Mouse (Mus musculus) spleen, postnatal 4 days (tissue): ENCODE data around the gene Abcc3.
A peak's percentile ranks its signal among the peaks of the same experiment; 100 is the strongest.
"Not testable (repeated sequence)": the region's sequence is repeated elsewhere in the genome, so short reads cannot be mapped to it uniquely, and the experiment has no call there.

Source experiments
- DNase-seq, 2 experiments: peaks; one replicate each; pipeline ENCODE4 v3.0.0; 2022; ENCODE audit warnings: low spot score in 2 of 2

Gene Abcc3

DNA sequence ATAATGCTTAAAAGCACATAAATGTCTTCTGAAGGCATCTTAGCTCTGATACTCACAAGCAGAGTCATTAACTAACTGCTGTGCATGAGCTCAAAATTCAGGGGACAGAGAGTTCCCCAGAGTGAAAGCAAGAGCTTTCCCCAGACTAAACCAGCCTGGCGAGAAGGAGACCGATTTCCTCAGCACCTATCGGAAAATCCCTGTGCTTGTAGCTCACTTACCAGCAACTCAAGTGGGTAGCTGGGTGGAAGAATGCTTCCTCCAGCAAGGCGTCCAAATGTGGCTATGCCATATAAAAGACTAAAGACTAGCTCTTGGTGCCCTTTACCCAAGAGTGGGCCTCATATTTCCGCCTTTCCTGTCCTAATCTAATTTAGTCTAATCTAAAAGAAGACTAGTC, 9.9 kb upstream of the Abcc3 start:
- no peak for DNase-seq

DNA sequence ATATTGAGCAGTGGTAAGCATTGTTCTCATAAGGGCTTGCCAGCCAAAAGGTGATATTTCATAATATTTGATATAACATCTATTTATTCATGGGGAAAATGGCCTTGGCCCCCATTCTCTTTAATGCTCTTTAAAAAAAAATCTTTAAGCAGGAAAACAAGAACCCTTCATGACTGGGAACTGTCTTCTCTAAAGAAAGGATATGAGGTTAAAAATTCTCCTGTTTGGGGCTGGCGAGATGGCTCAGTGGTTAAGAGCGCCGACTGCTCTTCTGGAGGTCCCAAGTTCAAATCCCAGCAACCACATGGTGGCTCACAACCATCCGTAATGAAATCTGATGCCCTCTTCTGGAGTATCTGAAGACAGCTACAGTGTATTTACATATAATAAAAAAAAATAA, 9.2 kb upstream of the Abcc3 start:
- not testable (repeated sequence) for DNase-seq

DNA sequence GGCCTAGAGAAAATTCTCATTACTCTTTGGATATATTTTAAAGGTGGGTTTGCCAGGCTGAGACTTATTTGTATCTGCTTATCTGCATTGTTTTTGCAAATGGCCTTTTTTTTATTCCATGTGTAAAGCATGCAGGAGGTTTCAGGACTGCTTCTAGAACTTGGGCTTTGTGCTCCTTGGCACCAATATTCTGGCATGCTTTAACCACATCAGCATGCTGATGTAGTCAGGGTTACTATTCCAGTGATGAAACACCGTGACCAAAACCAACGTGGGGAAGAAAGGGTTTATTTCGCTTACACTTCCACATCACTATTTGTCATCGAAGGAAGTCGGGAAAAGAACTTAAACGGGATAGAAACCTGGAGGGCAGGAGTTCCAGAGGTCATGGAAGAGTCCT, 8.2 kb upstream of the Abcc3 start:
- no peak for DNase-seq

DNA sequence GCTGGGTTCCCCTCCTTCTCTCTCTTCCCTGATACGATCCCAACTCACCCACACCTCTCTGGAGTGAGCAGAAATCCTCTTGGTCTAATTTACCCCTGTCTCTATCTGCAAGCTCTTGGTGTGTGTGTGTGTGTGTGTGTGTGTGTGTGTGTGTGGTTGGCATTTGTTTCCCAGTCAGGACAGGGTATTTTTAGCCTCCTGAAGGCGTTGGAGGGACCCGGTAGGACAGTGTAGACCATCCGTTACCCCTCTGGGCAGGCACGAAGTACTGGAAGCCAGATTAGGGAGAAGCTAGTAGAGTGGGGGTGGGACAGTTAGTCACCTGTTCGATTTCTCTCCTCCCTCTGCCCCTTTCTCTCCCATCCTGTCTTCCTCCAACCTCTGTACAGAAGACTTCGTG, 1.3 kb upstream of the Abcc3 start:
- no peak for DNase-seq

DNA sequence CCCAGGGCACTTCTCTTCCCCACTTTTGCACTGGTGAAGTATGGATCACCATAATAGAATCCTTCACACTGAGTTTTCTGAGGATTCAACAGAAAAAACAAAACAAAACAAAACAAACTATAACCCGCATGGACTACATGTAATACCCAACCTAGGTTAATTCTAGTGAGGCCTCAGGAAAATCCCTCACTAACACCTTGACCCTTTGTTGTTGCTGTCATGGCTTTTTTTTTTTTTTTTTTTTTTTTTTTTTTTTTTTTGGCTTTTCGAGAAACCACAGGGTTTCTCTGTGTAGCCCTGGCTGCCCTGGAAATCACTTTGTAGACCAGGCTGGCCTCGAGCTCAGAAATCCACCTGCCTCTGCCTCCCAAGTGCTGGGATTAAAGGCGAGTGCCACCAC, 693 bp upstream of the Abcc3 start:
- not testable (repeated sequence) for DNase-seq

DNA sequence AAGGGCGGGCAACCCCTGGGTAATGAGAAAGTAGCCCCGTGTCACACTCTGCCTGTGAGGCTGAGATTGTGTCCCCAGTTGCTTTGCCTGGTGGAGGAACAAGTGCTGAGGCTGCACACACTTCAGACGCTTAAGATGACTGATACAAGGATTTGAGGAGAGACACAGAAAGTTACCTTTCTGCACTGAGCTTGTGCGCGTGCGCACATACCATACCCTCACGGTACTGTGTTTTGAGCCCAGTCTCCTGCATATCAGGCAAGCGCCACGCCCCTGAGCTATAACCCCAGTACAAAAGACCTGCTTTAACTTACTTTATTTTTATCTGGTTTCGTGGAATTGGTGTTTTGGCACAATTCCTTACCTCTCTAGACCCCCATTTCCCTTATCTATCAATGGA, 1.1 kb downstream of the Abcc3 start:
- DNase-seq: no peak

DNA sequence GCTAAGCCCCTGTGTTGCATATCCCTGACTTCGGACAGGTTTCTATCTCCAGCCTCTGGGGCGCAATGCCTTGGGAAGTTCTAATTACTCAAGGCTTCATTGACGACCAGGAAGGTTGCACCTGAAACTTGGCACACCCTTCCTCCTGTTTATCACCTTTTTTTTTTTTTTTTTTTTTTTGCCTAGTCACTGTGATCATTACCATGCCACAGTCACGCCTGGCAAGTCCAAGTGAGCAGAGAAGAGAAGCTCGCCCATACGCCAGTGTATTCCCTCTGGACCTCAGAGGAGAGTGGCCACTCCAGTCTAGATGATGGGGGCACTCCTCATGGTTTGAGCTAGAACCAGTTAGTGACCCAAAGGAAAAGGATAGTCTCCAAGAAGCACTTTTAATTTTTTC, 2.0 kb downstream of the Abcc3 start:
- DNase-seq: no peak

DNA sequence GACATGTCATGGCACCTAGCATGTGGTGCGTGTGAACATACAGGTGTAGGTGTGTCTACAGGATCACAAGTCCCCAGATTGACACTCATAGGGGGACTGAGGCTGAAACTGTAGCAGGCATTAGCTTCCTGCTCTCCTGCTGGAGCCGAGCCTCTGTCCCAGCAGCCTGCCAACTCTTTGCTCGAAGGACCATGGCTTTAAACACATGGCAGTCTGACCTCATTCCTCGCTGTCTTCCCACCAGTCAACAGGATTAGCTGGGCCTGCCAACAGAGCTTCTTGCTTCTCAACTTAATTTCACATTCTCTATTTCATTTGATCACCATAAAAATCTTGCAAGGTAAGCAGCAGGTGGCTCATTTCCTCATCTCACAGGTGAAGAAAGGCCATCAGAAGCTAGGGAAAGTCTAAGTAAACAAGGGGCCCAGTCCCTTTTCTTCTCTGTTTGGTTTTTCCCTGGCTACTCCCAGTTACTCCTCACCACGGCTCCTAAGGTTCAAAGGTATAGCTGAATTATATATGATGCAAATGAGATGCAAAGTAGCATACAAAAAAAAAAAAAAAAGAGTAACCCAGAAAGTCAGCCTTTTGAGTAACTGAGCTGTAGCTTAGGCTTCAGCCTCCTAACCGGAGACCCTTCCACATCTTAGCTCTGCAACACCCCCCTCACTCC, 2.9 kb downstream of the Abcc3 start:
- DNase-seq: no peak

DNA sequence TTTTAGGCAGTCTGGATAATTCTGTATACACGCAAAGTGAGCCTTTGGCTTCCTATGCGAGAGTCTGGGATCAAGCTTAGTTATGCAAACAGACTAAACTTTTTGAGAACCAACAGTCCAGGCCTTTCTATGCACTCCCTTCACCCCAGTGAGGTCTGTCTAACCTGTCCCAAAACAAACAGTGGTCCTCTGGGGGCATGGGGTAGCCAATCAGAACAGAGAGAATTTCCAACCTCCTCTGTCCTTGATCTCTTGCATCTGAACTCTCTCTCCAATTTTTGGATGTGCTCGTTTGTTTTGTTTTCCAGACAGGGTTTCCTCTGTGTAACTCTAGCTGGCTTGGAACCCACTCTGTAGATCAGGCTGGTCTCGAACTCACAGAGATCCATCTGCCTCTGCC, 3.8 kb downstream of the Abcc3 start:
- DNase-seq: no peak

DNA sequence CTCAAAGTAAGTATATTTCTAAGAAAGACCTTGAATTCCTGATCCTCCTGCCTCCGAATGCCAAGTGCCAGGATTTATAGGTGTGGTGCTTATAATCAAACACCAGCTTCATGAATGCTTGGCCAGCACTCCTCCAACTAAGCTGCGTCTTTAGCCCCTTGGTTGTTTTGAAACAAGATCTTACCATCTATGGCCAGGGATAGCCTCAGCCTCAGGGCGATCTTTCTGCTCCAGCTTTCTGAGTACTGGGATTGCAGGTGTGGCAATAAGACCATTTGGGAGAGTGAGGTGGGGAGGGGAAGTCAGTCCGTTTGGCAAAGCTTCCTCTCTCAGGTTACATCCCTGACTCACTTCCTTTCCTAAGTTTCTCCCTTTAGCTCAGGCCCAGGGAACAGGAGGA, 5.0 kb downstream of the Abcc3 start:
- no peak for DNase-seq

DNA sequence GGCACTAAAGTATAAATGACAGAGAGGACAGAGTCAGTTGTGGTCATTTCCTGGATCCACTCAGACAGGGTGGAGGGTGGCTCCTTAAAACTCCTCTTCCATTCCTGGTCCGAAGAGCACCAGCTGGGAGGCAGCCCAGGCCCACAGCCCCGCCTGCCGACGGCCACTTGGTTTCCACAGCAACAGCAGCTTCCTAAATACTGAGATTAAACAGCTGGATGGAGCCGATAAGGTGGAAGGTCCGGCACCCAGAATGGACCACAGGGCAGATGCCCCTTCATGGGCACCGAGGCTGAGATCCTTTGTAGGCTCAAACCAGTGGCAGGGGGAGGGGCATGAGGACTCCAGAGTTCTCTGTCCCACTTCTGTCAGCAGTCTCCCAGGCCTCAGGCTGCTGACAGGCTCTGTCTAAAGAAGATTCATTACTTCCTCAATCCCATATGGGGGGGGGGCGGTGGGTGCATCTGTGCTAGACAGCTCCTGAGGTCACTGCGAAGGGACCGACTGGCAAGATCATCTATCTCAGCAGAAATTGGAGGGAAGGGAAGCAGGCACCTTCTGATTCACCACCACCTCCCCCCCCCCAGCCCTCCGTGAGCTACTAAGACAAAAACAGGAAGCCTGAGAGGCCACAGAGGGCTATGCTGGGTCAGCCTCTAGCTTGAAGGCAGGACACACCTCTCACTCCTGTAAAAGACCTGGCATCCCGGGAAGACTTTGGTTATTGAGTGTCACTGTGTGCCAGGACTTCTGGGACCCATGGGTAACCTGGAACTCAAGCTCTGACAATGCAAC, 6.6 kb downstream of the Abcc3 start:
- DNase-seq: peak; percentile 34 to 67

DNA sequence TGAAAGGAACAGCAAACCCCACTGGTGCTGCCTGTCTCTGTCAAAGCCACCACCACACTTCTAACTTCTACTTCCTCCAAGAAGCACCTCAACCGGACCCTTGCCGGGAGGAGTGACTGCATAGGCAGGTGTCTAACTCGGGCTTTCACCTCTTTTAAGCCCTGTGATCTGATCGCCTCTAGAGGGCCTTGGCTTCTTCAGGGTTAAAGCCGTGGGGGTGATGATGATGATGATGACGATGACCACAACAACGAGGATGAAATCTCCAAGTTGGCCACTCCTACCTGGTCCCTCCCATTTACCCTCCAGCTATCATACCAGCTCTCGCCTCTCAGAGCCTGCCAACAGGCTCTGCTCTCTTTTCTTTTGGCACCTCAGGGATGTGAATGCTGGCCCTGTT, 13.1 kb downstream of the Abcc3 start:
- DNase-seq: no peak

DNA sequence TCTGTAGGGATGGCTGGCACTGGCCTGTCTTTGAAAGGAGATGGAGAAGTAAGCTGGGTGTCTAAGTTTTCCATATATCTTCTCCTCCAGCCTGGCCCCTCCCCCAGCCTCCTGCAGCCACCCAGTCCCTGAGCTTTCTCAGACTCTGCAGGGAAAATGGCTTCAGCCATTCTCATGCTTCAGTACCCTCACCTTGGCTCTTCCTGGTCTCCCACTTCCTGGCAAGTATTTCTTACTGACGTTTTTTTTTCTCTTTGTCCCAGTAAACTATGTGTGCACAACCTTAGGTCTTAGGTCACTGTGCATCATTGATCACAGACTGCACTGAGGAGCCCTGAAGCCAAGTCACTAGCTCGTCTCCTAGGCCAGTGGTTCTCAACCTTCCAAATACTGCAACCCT, 13.7 kb downstream of the Abcc3 start:
- DNase-seq: no peak

DNA sequence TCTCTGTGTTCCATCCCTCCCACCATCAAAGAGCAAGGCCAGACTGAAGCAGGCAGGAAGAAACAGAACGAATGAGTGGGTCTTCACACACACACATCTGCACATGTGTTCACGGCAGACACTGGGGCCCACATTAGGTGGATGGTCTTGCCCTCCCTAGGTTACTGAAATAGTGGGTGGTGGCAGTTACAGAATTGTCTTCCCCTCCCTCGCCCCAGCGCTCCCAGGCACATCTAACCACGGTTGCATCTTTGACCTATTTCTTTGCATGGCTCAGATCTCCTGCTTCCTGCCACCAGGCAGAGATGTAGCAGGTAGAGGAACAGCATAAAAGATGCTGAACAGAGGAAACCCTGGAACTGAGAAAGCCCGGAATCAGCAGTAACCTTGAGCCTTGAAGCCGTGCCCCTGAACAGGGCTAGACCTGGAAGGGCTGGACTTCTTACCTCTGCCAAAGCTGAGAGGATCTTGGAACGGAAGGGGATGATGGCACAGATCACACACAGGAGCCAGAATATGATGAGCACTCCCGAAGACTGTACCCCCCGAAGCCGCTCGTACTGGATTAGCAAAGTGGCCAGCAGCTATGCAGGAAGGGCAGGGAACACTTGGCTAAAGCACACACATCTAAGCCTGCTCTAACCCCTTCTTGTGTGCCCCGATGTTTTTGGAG, 18.4 kb downstream of the Abcc3 start:
- DNase-seq: no peak

DNA sequence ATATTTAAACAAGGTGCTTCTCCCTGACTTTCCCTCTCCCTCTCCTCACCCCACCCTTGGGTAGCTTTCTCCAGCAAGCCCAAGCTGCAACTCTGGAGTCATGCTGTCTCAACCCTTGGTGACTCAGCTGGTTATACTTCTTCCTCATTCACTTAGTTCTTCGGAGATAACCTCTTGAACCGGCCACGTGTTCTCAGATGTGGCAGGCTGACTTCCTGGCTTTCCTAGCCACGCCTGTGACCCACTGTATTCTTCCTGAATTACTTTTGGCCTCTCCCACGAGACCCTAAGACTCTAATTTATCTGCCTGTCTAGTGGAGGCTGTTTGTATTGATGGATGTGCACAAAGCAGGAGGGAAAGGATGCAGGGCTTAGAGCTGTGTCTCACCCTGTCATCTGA, 22.0 kb downstream of the Abcc3 start:
- no peak for DNase-seq

DNA sequence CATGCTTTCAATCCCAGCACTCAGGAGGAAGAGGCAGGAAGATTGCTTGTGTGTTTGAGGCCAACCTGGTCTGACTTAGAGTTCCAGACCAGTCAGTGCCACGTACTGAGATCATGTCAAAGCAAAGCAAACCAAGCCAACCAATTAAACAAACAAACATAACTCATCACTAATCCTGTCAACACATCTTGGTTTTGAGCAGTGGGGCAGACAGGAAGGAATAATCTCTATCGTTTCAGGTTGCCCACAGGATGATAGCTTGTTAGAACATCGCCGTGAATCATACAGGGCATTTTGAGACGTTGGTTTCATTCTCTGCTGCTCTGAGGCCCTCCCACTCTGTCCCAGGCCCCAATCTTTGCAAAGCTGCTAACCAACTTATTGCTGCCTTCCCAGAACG, 22.8 kb downstream of the Abcc3 start:
- no peak for DNase-seq

DNA sequence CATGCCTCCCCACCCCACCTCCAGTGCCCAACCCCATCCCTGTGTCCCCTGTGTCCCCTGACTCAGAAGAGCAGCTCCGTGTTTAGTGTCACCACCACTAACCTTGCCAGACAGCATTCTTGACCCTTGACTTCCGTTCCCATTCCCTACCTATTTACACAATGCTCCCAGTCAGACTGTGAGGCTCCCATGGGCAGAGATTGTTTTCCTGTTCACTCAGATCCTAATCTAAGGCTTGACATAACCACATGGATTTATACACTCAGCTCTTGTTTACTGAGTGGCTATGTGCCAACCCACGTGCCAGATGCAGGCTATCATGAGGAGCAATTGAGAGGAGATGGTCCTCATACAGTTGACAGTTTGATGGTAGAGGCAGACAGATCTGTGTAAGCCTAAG, 27.5 kb downstream of the Abcc3 start:
- DNase-seq: no peak

DNA sequence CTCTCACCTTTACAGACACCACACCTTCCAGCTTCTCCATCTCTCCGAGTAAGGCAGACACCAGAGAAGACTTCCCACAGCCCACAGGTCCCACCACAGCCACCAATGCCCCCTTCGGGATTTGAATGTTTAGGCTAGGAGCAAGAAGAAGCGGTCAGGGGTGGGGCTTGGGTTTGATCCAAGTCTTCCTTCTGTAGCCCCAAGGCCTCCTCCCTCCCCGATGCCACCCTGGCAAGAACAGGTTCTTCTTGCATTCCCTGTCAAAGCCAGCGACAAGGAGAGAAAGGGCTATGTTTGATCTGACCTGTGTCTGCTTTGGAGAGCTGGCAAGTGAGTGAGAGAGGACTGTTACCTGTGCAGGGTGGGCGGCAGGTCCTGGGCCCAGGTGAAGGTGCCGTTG, 29.1 kb downstream of the Abcc3 start:
- DNase-seq: no peak

DNA sequence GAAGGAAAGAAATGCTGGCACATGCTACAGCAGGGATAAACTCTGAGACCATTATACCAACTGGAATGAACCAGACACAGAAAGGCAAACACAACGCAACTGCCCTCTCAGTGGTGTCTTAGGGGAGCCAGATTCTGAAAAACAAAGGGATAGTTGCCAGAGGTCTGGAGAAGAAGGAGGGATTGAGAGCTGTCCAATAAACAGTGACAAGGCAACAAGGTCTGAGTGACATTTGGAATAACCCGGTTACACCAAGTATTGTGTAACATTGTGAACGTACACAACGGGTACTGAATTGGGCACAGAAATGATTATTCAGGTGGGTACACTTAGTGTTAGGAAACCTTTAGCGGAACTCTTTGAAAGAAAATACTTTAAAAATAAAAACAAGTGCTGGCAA, 30.7 kb downstream of the Abcc3 start:
- DNase-seq: no peak

DNA sequence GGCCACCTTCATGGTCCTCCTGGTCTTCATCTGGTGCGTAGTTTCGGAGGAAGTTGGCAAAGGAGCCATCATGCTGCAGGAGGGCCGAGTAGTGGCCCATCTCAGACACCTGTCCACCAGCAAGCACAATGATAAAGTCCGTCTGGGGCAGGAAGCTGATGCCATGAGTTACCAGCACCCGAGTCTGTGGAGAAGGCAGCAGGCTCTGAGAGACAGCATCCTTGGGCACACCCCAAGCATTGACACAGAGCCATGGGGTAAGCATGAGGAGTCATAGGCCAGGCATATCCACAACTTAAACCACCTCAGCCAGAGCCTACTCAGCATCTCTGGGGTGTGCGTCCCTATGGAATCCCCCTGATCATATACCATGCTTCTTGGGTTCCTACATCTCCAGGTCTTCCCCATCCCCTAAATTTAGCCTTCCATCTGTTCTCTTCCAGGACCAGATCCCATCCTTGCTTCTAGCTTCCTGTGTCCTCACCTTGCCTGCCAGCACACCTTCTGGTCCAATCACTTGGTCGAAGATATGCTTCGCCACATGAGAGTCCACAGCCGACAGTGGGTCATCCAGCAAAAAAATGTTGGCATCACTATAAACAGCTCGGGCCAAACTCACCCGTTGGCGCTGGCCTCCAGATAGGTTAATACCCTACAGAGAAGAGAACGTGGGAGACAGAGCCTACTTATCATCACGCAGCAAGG, 31.5 kb downstream of the Abcc3 start:
- no peak for DNase-seq

DNA sequence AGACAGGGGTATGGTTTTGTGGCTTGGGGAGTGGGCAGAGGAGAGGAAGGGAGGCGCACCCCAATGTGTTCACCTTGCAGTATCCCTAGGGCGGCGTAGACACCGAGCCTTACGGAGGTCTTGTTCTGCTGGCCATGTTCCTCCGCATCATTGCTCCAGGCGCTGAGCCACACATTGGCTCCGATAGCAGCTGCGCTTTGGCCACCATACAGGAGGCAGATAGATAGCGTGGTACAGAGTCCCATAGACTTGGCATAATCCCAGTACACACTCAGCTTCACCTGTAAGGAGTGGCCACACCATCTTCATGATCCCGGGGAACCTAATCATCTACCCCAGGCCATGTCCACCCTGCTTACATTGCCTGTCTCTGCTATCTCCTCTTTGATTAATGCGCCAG, 33.6 kb downstream of the Abcc3 start:
- no peak for DNase-seq

DNA sequence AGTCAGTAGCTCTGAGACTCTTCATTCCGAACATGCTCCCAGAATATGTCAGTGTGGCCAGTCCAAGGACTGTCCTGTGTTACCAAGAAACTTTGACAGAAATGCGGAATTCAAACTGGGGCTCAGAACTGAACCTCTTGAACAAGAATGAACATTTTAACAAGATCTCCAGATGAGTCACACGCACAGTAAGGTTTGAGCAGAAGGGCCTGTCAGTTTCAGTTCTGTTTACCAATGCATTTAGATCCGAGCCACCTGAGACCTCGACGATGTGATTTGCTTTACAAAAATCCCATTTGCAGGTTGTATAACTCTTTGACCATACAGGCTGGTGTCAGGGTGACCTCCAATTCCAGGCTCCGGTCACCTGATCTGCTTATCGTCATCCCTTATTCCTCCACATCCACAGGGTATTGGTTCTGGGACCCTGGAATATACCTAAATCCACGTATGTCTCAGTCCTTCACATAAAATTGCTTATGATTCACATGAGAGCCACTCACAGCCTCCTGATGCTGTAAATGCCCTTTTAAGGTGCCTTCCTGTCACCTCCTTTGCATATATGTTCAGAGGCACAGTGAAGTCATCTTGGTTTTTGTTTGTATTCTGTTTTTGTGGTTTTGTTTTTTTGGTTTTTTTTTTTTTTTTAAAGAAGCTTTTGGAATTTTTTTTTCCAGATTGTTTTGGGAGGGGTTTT, 37.1 kb downstream of the Abcc3 start:
- no peak for DNase-seq
